Mouse (Mus musculus) skeletal muscle tissue, adult 2 months (tissue): ENCODE data around the gene A230050P20Rik.
"Not testable (repeated sequence)": the region's sequence is repeated elsewhere in the genome, so short reads cannot be mapped to it uniquely, and the experiment has no call there.

Experiments
- DNase-seq: peaks from one replicate; pipeline ENCODE4 v3.0.0-alpha.2; 2012; ENCODE audit warnings: low read depth, low spot score

Gene A230050P20Rik

DNA sequence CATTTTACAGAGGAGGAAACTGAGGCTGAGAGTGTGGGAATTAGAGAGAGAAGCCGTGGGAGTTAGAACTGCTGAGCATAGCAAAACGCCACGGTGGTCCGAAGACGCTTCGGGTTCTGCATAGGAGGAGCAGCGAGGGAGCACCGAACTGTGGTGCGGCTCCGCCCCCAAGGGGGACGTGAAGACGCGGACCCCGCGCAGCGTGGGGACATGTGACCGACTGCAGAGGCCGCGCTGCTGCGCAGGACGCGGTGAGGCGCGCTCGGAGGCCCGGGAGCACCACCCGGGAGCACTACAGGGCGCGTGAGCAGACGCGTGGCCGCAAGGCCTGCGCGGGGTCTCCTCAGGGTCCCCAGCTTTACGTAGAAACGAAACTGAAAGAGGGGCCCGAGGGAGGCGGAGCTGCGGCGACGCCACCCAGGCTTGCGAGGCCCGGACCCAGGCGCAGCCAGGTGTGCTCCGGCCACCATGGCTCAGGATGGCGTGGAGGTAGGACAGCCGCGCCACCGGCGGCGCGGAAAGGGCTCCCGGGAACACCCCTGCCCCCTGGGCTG, at the start of gene A230050P20Rik:
Gene A230050P20Rik (plus strand): TSS at position 195 of the 554 bp plus-strand sequence.
- no peak for DNase-seq

DNA sequence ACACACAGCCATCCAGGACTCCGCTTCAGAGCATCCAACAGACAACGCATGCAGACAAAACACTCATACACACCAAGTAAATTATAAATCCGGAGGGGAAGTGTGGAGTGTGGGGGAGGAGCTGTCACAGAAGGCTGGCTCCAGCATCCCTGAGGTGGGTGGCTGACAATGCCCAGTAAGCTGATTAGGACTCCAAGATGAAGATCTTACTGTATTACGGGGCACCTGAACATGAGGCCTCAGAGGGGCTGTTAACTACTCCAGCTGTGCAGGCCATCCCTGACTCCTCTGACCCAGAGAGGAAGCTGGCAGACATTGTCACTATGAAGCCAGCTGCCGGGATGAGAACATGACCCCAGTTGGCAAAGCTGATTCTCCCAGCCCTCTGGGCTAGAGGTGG, 48.4 kb upstream of the A230050P20Rik start:
- no peak for DNase-seq

DNA sequence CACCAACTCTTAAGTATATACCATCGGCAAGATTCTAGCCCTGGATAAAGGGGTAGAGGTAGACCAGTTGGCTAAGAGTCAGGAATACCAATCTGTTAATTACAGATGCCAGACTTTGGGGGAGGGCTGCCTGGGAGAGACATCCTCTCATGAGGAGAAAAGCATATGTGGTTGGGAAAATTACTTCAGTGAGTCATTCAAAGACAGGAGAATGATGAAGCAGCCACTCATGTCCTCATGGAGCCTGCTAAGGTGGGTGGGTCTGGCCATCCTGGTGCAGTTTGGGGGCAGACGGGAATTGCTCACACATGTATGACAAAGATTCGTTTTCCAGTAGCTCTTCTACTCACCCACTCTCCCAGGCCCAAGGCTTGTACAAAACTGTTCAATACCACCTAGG, 45.6 kb upstream of the A230050P20Rik start:
- no peak for DNase-seq

DNA sequence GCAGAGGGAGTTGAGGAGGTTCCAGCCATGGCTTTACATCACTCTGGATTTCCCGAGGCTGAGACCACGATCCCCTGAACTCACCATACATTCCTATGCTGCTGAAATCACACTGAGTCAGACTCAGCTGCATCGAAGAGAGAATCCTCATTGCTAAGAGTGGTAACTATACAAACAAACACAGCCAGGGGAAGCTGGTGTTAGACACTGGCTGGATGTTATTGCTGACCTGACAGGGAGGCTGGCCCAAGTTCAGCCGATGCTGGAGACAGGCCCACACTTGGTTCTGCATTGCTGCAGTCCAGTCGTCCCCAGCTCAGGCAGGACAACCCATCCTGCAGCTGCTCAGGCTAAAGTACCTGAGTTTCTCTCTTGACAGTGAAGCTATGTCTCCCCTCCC, 42.7 kb upstream of the A230050P20Rik start:
- no peak for DNase-seq

DNA sequence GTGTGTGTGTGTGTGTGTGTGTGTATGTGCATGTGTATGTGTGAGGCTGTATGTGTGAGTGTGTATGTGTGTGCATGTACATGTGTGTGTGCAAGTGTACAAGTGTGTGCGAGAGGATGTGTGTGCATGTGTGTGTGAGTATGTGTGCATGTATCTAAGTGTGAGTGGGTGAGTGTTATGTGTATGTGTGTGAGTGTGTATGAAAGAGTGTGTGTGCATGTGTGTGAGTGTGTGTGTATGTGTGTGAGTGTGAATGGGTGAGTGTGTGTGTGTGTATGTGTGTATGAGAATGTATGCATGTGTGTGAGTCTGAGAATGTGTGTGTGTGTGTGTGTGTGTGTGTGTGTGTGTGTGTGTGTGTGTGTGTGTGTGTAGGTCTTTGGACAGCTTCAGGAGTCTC, 40.3 kb upstream of the A230050P20Rik start:
- DNase-seq: no peak

DNA sequence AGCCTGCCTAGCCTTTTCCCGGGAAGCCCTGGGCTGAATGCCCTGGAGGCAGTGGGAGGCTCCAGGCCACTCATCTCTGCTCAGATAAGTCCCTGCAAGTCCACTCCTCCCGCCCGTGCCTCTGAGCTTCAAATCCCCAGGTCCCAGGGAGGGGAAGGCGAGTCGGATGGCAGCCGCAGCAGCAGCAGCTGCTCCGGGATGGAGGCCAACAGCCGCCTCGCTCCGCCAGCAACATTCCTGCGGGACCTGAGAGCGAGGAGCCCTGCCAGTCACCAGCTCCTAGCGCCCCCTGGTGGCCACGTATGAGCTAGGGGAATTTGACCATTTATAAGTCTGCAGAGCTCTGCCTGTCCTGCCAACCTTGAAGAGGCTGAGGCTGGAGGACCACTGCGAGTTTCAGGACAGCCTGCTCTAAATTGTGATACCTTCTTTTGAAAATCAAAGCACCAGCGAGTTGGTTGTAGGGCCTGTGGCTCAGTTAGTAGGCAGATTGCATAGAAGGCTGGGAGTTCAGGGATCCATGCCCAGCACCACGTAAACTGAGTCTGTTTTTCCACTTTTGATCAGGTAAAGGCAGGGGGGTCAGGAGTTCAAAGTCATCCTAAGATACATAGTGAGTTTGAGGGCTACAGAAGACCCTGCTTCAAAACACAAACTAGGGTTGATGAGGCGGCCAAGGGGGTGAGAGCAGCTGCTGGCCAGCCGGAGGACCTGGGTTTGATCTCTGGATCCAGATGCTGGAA, 37.4 kb upstream of the A230050P20Rik start:
- DNase-seq: peak; percentile 98

DNA sequence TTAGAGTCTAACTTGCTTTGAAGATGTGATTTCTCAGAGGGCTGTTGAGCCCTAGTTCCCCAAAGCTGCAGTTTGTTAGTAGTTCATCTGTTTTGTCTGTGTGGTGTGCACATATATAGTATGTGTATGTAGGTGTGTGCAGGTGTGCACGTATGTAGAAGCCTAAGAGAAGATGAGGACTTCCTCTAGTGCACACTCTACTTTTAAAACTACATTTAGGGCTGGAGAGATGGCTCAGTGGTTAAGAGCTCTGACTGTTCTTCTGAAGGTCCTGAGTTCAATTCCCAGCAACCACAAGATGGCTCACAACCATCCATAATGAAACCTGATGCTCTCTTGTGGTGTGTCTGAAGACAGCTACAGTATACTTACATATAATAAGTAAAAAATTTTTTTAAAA, 33.6 kb upstream of the A230050P20Rik start:
- no peak for DNase-seq

DNA sequence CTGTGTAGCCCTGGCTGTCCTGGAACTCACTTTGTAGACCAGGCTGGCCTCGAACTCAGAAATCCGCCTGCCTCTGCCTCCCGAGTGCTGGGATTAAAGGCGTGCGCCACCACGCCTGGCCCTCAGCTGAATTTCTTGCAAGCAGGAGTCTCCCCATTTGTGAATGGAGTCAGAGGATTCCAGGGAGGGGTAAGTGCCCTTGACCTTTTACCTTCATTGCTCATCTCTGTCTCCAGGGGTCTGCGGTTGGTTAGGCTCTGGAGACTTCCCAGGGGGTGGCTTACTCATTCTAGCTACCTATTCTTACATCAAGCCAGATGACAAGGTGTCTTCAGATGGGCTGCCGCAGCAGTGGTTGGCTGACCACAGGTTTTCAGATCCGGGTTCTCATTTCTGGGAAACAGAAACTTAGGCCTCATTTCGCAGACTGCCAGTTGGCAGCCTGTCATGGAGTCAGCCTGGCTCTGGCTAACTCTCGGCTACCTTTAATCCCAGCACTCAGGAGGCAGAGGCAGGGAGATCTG, 32.9 kb upstream of the A230050P20Rik start:
- not testable (repeated sequence) for DNase-seq

DNA sequence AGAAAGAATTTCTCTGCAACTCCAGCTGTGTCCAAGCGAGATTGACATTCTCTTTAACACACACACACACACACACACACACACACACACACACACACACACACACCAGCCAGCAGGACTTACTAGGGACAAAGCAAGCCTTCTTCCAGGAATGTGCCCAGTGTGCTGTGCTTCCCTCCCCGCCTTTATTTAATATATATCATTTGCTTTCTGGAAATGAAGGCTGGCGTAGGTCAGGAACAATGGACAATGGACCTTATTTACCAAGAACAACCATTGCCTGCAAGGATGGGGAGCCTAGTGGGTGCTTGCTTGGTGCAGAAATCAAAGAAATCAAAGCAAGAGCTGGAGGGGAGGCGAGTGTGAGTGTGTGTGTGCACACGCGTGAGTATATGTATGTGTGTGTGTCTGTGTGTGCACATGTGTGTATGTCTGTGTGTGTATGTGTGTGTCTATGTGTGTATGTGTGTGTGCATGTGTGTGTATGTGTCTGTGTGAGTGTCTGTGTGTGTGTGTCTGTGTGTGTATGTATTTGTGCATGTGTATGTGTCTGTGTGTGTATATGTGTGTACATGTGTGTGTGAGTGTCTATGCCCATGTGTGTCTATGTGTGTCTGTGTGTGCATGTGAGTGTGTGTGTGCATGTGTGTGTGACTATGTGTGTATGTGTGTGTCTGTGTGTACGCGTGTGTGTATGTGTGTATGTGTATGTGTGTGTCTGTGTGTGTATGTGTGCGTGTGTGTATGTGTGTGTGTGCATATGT, 31.1 kb upstream of the A230050P20Rik start:
- DNase-seq: no peak

DNA sequence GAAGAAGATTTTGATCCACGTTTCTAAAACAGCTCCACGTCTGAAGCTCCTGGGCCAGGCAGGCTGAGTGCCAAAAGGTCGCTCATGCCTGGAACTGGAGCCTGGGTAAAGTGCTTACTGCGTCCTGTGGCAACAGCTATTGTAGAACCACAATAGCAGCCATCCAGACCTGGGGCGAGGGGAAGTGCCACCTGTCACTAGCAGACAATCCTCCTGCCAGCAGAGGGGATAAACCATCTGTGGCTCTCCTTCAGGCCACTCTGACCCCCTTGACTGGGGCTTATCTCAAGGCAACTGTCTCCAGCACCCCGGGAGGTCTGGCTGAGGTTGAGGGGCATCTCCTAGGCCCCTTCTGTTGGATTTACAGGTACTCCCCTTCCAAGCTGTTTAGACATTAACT, 29.5 kb upstream of the A230050P20Rik start:
- no peak for DNase-seq

DNA sequence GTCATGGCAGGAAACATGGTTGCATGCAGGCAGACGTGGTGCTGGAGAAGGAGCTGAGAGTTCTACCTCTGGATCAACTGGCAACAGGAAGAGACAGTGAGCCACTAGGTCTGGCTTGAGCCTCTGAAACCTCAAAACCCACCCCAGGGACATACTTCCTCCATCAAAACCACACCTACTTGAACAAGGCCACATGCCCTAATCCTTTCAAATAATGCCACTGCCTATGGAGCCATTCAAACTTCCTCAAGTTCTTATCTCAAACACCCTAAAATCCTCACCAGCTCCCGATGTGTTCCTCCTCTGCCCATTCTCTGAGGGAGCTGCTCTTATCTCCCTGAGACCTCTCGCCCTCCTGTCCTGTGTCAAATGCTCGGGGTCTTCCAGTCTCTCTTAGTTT, 26.2 kb upstream of the A230050P20Rik start:
- no peak for DNase-seq

DNA sequence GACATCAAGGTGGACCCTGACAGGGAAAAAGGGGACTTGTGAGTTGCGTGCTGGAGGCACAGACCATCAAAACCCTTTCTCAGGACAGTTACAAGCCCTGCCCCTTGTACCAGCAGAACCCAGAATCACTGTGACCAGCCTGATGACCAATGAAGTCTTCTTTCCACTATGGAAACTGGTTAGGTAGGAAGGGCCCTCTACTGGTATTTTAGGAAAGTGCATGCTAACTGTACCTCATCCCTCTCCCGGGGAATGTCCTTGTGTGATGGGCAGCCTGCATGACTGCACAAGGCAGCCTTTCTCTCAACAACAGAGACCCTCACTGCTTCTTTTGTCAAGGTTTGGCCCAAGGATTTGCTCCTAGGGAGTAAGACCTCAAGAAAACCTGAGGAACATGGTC, 25.8 kb upstream of the A230050P20Rik start:
- DNase-seq: no peak

DNA sequence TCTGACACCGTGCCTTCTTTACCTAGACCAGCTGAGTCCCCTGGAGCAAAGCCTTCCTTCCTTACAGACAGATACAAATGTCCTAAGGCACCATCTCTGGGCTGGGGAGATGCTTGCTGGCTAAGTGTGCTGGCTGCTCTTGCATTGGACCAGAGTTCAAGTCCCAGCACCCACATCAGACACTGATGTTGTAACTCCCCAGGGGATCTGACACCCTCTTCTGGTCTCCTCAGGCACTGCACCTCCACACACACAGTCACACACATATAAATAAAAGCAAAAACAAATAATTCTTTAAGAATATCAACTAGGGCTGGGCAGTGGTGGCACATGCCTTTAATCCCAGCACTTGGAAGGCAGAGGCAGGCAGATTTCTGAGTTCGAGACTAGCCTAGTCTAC, 18.3 kb upstream of the A230050P20Rik start:
- no peak for DNase-seq

DNA sequence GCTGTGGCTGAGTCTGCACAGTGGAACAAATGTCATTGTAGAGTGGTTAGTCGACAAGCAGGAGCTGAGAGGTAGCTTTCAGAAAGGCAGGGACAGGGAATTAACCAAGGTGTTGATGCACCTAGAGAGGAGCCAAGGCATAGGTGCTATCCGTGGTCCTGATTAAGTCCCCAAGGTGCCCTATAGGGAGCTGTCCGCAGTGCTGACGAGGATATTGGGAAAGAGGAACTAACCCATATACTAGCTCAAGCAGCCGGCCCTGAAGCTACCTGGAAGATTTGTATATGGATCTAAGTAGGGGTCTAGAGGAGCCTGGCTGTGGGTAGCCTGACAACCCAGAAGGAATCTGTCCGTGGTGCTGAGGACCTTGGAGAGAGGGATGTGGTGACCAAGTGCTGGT, 11.3 kb upstream of the A230050P20Rik start:
- no peak for DNase-seq

DNA sequence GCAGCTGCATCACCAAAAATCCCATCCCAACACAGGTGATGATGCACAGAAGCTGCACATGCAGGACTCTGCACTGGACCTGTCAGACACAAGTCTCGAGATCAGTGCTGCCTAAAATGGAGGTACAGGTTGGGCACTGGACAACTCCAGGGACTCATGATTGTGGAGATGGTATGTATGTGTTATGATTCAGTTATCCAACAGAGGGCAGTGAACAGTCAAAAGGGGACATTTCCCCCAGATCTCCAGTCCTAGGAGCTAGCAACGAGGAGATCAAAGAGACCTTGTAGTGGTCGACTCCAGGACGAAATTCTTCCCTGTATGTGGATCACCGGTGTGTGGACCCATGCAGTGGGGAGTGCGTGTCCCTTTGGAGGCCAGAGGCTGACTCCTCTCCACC, 8.5 kb upstream of the A230050P20Rik start:
- DNase-seq: no peak

DNA sequence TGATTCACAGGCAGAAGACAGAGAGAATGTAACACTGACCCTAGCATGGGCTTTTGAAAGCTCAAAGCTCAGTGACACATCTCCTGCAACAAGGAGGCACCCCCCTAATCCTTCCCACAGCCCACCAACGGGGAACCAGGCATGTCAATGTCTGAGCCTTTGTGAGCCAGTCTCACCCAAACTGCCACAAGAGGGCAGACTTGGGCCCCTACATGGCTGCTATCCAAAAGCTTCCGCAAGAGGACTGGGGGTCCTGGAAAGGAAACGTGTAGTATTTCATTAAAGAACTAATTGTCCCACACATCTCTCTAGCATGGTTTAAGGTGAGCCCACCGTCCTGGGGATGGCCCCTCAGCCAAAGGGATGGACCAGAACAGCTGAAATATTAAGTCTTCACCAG, 6.6 kb upstream of the A230050P20Rik start:
- DNase-seq: no peak

DNA sequence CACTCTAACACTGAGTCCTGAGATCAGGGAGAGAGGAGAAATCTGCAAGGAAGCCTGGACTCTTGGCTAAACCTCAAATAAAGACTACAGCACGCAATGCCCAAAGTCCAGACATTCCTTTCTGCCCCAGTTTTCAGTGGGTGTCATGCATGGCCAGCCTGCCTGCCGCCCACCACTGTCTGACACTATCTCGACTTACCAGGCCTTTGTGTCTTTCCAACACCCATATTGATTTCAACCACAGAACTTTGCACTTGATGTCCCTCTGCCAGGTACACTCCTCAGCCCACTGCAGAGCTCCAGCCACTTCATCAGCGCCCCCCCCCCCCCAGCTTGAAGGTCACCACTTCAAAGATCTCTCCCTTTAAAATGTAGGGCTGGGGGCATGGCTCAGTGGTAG, 6.2 kb upstream of the A230050P20Rik start:
- no peak for DNase-seq

DNA sequence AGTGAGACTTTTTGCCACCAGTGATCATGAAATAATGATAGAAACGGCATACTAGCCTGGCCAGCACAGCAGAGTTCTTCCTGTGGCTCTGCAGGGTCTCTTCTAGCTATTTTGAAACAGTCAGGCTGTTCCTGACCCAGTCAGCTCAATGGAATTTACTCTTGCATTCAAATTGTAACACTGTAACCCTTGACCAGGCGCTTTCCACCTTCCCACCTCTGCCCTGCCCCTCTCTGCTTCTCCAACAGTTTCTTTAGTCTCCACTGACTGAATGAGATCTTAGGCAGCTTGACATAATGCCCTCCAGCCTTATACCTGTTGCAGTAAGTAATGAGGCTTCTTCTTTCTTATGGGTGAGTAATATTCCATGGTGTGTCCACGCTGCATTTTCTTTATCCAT, 1.6 kb upstream of the A230050P20Rik start:
- DNase-seq: no peak

DNA sequence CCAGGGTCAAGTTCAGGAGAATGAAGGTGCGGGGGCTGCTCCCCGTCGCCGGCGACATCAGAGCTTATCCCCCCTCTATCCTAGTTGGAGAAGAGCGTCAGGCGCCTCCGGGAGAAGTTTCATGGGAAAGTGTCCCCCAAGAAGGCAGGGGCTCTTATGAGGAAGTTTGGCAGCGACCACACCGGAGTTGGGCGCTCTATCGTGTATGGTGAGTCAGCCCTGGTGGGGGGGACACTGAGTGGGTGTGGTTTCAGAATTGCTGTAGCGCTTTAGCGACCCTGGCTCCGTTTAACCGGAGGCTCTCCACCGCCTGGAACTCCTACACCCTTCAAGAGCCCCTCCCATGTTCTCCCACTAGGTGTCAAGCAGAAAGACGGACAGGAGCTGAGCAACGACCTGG, 804 bp downstream of the A230050P20Rik start:
- DNase-seq: no peak

DNA sequence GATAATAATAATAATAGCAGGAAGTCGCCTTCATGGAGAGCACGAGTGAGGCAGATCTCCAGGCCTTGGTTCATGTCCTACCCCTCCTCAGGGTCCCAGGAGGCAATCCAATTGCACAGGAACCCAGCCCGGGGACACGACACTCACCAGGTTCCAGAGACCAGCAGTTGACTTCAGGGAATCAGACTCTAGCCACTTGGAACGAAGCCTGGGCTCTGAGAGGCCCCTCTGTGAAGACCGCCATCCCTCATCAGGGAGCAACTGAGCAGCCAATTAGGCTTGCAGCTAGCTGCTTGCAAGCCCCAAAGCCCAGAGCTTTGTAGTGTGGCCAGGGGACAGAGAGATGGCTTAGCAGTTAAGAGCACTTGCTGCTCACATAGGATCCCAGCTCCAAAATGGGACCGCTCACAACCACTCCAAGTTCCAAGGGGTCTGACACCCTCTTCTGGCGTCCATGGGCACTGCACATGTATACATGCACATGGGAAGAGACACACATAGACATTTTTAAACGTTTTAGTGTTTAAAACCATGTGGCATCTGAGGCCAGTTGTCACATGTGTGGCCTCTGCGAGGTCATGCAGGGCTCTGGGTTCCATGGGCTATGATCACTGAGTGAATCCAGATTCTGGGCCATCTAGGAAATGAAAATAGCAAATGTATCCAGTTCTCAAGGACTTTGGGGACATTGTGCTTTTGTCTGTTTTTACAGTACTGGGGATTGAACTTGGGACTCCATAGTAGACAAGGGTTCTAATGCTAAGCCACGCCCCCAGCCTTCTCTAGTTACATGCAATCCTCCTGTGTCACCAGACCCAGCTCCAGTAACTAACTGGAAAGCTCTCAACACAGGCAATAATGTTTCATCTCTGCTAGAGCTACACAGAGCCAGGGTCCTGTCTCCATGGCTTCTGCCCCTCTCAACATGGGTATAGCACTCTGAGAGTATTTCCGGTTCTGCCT, 2.0 kb downstream of the A230050P20Rik start:
- DNase-seq: no peak

DNA sequence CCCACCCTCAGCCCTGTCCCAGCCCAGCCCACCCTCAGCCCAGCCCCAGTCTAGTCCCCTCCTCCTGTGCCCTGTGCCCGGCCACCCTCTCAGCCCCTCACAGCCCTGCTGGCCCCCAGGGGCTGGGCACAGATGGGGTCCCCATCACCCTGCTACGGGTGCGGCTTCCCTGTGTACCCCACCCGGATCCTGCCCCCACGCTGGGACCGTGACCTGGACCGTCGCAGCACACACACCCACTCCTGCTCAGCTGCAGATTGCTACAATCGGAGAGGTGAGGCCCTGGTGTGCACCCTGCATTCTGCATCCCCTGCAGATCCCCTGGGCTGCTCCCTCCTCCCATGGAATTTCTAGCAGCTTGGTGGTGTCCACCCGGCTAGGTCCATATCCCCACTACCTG, 4.5 kb downstream of the A230050P20Rik start:
- DNase-seq: no peak

DNA sequence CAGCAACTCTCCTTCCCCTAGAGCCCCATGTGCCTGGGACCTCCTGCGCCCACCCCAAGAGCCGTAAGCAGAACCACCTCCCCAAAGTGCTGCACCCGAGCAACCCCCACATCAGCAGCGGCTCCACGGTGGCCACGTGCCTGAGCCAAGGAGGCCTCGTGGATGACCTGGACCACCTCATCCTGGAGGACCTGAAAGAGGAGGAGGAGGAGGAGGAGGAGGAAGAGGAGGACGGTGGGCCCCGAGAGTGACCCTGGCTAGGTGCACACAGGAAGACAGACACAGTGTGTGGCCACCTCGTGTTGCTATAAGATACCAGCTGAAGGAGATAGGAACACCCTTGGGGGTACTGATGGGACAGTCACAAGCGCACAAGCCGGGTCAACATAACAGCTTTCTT, 5.1 kb downstream of the A230050P20Rik start:
- no peak for DNase-seq
